Mouse (Mus musculus) layer of hippocampus, adult 6 months (tissue): ENCODE measurements around the gene Vmn2r69. TPM values are rescaled to one million over a fixed set of nuclear protein-coding genes. Genes with fewer than 3 reads are reported as not detected.

Experiments
- long read RNA-seq, 2 experiments: library from polyadenylated mRNA; unstranded; transcript quantifications; one replicate each; pipeline ENCODE4 v2.0.0; 2019 to 2020
- polyA plus RNA-seq: library from polyadenylated mRNA; unstranded; fragments of <200 nt; fragmentation: Nextera tagmentation; gene quantifications from 2 replicates; pipeline ENCODE4 v1.2.3, GENCODE M21; 2021

Vmn2r69 gene
- polyA plus RNA-seq, result not detected in 2 replicates
- long read RNA-seq, experiment 1, result 0 reads
- long read RNA-seq, experiment 2, result 0 reads

DNA sequence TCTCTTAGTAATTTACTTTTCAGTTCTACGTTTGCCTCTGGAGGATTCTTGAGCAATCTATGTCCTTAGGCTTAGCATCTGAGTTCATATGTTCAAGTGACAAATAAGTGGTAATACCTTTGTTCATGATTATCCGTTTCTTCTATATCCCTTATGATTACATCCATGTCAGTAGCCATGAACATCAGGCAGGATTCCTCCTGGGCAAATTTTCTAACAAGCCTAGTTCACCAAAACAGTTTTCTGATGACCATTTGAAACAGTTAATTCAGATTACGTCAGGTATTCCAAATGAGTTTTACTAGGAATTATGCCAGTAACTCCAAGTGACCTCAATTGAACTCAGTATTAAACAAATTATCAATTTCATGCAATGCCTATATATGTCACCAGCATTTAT, at the start of gene Vmn2r69:
Gene Vmn2r69, minus strand, starts transcription at position 101 of the 400 bp plus-strand sequence.

Other genes with a start within 250 kb of the Vmn2r69 start
- gene Vmn2r68, start 178.1 kb downstream of the Vmn2r69 start, polyA plus RNA-seq, result not detected in 2 replicates
- gene Vmn2r71, start 147.2 kb upstream of the Vmn2r69 start, polyA plus RNA-seq, result not detected in 2 replicates
- gene Vmn2r70, start 153.3 kb upstream of the Vmn2r69 start, polyA plus RNA-seq, result not detected in 2 replicates